Mouse (Mus musculus): ENCODE results near the gene 1700017D01Rik.

GRCm38 (mm10) chr19:11165172-11165571, 34.5 kb upstream of the 1700017D01Rik start, which contains the start of gene 1700025F22Rik:
- TF ChIP-seq POLR2A (IDR thresholded peaks at IDR 0.05; ENCODE audit: low read depth, low read length) (no peak), CTCF (IDR thresholded peaks at IDR 0.05; ENCODE audit: borderline replicate concordance, insufficient read depth, low read length) (0 out of 2 replicates have a peak, but pooled peaks have one; percentile 14)

Data from embryonic fibroblast, embryonic 13.5 days (primary cell).